Mouse (Mus musculus) cortical plate, adult 2 months (tissue): ENCODE data around the gene Tomm20. TPM values are rescaled to one million over a fixed set of nuclear protein-coding genes. Genes with fewer than 3 reads are reported as not detected.

Experiments
- H3K27ac ChIP-seq: fragments of 200-500 bp; 2 replicates; pipeline ENCODE4 v1.5.1; 2012; ENCODE audit warnings: low read length, control low read depth, inconsistent platforms; ENCODE audit not compliant: insufficient read depth
- H3K4me1 ChIP-seq: fragments of 200-500 bp; 2 replicates; pipeline ENCODE4 v1.6.1; 2011; ENCODE audit warnings: low read length; ENCODE audit not compliant: control insufficient read depth, insufficient read depth
- H3K4me3 ChIP-seq: fragments of 200-500 bp; 2 replicates; pipeline ENCODE4 v1.5.1; 2011; ENCODE audit warnings: mild to moderate bottlenecking, low read length, control low read depth; ENCODE audit not compliant: insufficient read depth
- CTCF ChIP-seq: fragments of 200-500 bp; IDR thresholded peaks from 2 replicates; pipeline ENCODE4 v1.5.1; 2011; ENCODE audit warnings: mild to moderate bottlenecking, control low read depth, low read length; ENCODE audit not compliant: insufficient read depth; ENCODE audit errors: extremely low read depth
- POLR2A ChIP-seq: fragments of 200-500 bp; IDR thresholded peaks from 2 replicates; pipeline ENCODE4 v1.6.1; 2011; ENCODE audit warnings: mild to moderate bottlenecking, low read length, control low read depth; ENCODE audit not compliant: insufficient read depth; ENCODE audit errors: extremely low read depth
- polyA plus RNA-seq: library from polyadenylated mRNA; depleted of rRNA; stranded (reverse); fragments of >200 nt; gene quantifications from 2 replicates; pipeline ENCODE4 v1.2.3, GENCODE M21; 2012

Tomm20 gene
- polyA plus RNA-seq, 1 experiment: 113 TPM

DNA sequence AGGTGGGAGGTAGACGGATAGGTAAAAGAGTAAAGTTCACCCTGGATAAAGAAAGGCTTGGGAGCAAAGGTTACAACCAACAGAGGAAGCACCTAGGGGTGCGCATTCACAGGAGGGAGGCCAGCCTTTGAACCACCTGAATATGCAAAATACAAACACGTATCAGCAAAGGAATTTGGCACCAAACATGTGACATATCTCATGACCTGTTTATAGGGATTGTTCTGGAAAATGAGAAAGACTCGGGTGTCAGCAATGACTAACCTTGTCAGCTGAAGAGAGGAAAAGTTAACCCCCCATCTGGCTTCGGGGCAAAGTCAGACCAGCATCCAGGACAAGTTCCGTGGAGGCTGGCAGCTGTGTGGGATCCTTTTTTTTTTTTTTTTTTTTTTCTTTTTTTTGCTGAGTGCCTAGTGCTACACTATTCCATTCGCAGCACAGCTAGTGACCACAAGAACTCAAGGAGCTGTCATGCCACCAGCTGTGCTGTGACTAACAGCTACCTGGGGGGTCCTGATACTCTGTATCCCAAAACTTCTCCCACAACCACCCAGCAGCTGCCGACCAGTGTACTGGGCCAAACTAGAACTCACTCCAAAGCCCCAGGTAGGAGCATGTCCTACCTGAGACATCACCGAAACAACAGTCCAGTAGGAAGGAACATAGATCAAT is 42.3 kb downstream of the Tomm20 start:
- no peaks in the 10 kb centered on the region for H3K4me1 ChIP-seq
- H3K27ac ChIP-seq: no peak overlapping the region
- TF ChIP-seq POLR2A (no peak), CTCF (no peak)
- no peak overlapping the region for H3K4me3 ChIP-seq

DNA sequence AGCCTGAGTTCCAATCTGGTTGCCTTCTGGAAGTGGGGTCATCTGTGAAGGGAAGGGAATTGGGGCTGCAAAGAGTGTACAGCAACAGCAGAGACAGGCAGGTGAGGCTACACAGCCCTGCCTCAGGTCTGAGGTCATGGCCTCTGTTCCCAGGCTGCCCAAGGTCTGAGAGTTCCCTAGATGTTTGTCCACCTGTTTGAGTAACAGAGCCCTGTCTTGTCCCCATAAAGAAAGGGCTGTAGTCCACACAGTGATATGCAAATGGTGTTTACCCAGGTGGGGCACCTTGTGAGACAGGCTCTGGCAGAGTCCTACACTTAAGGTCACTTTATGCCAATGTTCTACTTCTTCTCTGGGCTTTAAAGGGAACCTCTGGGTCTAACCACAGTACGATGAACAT is 44.0 kb downstream of the Tomm20 start:
- Histone ChIP-seq H3K27ac (no peak overlapping the region), H3K4me3 (no peak overlapping the region), H3K4me1 (no peaks in the 10 kb centered on the region)
- TF ChIP-seq POLR2A (no peak), CTCF (no peak)

DNA sequence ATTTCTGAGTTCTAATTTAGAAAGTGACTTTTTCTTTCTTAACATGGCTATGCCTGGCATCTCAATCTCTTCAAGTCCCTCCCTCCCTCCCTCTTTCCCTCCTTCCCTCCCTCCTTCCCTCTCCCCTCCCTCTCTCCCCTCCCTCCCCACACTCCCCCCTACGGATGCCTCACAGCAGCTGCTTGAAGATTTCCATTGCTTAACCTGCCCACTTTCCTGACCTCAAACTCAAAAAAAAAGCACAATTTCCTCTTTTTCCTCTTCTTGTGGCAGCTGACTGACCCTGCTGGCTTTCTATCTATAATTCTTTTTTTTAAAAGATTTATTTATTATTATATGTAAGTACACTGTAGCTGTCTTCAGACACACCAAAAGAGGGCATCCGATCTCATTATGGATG is 44.6 kb downstream of the Tomm20 start:
- no peak overlapping the region for H3K27ac ChIP-seq
- no peak for TF ChIP-seq POLR2A
- no peak for TF ChIP-seq CTCF
- no peaks in the 10 kb centered on the region for H3K4me1 ChIP-seq
- H3K4me3 ChIP-seq: no peak overlapping the region

DNA sequence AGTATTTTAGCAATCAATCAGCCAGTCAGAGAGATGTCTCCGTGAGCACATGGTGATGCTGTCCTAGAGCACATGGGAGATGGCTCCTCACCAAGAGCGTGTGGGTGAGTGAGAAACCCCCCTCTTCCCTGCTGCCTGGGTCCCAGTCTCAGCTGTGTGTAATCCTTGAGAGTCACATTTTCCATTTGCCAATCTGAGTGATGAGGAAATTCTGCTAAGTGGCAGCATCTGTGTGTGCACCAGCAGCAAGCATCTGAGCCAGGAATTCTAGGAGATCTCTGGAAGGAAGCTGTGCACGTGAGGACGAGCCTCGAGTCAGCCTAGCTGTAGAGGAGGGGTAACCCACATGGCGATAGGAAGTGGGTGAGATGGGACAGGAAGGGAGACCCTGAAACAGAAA is 50.5 kb downstream of the Tomm20 start:
- H3K4me3 ChIP-seq: no peak overlapping the region
- H3K27ac ChIP-seq: no peak overlapping the region
- no peak for TF ChIP-seq POLR2A
- no peak for TF ChIP-seq CTCF
- no peaks in the 10 kb centered on the region for H3K4me1 ChIP-seq

DNA sequence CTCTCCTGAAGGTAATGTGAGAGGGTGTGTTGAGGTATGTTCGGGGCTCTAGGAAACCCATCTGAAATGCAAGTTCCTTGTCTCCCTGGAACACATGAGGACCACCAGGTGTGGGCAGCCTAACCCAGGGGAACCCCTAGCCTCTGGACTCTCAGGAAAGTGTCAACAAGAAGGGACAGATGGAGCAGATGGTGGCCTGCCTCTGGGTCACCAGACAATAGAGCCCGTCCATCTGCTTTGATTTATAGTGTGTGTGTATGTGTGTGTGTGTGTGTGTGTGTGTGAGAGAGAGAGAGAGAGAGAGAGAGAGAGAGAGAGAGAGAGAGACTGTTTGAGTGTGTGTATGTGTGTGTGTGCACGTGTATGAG is 58.0 kb downstream of the Tomm20 start:
- Histone ChIP-seq H3K4me3 (no peak overlapping the region), H3K27ac (0 out of 2 replicates have a peak overlapping the region, but pooled peaks have one; percentile 74), H3K4me1 (peaks cover 5% of the 10 kb centered on the region; the same call in 1 of the 2 replicates)
- TF ChIP-seq POLR2A: no peak
- TF ChIP-seq CTCF: no peak

DNA sequence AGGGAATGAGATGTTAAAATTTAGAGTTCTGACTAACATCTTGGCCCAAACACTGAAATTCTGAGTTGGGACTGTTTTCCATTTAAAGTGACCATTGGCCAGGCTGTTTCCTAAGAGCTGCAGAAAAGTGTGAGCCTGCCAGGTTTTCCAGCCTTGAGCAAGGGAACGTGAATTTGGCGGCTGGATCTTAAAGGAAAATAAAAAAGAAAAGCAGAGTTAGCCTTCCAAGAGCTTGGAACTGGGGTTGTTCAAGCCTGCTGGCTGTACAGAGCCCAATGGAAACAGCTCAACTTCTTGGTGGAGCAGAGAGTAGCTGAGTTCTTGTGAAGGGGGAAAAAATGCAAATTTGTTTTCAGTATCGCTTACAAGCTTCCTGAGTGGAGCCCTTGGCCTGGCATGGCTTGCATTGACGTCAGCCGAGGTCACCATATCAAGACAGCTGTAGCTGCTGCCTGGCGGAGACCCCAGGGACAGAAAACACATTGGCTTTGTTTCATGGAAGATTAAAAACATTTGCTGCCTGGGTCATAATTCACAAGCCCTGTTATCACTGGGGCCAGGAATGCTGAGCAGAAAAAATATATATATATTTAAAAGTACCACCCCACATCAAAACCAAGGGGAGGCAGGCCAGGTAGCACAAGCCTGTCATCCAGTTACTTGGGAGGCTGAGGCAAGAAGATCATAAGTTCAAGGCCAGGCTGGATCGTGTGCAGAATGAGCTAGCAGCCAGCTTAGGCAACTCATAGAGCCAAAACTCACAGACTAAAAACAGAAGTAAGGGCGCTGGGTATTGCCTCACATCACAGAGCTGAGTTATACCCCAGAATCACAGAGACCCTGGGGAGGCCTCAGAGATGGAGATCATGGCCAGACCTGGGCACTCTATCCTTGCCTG is 58.7 kb downstream of the Tomm20 start:
- Histone ChIP-seq H3K4me3 (no peak overlapping the region), H3K27ac (peak overlapping the region; percentile 74; the same call in 1 of the 2 replicates), H3K4me1 (peaks cover 5% of the 10 kb centered on the region; the same call in 1 of the 2 replicates)
- no peak for TF ChIP-seq POLR2A
- TF ChIP-seq CTCF: no peak

DNA sequence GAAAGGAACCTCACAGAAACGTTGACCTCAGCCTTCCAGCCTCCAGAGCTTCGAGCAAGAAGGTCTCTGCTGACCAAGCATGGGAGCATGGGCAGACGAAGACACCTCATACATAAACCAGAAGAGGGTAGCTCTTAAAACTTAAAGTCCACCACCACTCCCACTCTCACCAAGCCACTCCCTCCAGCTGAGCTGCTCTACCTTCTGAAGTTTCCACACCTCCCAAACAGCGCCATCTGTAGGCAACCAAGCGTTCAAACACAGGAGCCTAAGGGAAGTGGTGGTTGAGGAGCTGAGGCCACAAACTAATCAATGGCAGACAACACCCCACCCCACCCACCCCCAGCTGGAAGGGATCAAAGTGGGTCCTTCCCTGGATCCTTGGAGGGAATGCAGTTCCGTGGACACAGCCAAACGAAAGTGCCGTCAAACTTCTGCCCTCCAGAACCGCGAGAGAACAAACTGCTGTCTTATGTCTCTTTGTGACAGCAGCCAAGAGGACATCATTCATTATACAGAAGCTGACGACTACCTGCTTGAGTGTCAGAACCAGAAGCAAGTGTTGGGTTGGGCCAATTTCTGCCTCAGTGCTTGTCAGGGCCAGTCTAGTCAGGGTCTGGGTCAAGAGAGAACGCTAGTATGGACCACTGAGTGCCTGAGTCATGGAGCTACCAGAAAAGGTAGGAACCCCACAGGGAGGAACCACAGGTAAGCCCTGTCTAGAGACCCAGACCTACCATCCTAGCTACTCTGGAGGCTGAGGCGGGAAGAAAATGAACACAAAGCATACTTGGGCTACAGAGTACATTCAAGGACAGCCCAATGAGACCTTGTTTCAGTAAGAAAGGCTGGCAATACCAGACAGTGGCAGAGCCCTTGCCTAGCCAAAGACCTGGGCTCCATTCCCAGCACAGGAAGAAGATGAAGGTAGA is 59.8 kb downstream of the Tomm20 start:
- H3K27ac ChIP-seq: peak overlapping the region; percentile 59; the same call in 1 of the 2 replicates
- TF ChIP-seq CTCF (peak; percentile 37; the same call in 1 of the 2 replicates), POLR2A (no peak)
- H3K4me1 ChIP-seq: peaks cover 5% of the 10 kb centered on the region; the same call in 1 of the 2 replicates
- no peak overlapping the region for H3K4me3 ChIP-seq

DNA sequence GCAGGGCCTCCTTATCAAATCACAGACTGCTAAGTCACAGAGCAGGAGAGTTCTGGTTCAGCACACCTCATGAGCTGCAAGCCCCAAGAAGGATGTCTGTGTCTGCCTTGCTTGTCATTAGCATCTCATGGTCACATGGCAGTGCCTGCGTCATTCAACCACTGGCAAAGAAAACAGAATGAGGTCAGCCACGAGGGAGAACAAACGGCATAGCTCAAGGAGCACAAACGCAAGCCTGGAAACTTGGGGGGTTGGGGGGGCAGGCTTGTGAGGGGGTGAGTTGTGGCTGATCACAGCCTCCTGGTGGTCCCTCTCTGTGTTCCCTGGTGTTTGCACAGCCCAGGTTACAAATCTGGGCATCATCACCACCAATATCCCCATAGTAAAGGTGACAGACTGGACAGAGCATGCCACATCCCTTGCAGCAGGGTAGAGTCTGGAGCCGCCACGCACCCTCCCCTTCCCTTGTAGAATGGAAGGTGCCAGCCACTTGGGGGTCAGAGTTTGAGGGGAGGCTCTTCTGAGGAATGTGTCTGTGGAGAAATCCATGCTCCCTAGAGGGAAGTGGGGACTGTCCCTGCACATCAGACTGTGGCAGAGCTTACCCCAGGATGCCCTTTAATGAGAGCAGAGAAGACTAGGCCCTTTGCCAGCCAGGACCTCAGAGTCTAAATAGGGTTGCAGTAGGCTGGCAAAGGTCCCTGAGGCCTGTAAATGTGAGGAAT is 61.3 kb downstream of the Tomm20 start:
- TF ChIP-seq CTCF (no peak), POLR2A (peak; percentile 66; the same call in 1 of the 2 replicates)
- H3K4me3 ChIP-seq: no peak overlapping the region
- peak overlapping the region; percentile 83 for H3K27ac ChIP-seq
- H3K4me1 ChIP-seq: peaks cover 5% of the 10 kb centered on the region; the same call in 1 of the 2 replicates
